Mouse (Mus musculus): Measurements from ENCODE around the gene Cdadc1.

Gene Cdadc1

DNA sequence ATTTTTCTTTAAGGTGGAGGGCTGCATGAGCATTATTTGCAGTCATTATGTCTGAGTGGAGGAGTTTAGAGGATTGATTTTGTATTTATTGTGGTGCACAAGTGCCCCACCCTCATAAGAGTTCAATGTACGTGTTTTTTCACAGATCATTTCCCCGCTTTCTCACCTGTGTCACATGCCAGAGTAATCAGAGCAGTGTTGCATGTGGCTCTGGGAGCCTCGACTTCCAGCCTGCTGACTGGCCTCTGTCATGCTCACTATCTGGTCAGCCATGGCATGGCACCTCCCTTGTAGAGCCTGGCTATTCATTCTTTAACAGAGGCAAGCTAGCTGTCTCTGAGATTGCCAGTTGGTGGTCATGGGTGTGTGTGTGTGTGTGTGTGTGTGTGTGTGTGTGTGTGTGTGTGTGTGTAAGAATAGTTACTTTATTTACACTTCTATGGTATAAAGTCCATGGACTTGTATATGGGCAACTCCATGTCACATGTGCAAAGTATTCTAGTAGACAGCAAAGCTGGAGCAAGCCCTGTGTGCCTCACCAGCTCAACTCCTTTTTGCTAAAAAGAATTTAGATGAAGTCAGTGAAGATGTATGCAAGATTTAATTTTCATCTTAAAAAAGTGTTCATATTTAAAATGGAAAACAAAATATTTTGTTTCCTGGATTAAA, 54.5 kb downstream of the Cdadc1 start:
- DNase-seq, result no peak

DNA sequence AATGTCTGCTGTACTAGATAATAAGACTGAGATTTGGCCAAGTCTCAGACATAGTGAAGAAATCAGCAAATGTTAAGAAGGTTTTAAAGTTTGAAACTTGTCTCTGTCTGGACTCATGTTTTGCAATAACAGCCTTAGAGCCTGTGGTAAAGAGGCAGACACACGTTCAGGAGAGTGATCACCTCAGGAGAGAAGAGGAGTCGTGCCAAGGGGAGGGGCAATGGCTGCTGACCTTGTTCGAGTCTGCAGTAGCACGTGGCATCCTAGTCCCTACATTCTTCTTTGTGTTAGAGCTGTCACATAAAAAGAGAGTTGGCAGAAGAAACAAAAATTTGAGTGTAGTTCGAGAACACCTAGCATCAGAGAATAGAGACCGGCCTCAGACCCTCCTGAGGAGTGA, 57.0 kb downstream of the Cdadc1 start:
- no peak for DNase-seq

DNA sequence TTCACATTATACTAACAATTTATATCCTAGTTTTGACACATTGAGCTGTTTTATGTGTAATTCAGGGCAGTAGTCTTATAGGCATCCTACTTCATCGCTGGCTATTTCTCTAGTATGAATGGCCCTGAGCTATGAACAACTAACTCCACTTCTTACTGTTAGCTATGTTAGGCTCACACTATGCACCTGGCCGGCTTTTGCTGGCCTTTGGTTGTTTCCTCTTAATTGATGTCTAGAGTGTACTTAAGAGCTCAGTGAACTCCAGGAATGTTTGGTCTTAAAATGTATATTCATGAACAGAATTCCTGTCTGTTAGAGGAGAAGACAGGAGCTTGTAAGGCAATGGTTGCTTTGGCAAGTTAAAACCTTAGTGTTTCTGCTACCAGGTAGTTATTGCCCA, 57.5 kb downstream of the Cdadc1 start:
- DNase-seq, result no peak

DNA sequence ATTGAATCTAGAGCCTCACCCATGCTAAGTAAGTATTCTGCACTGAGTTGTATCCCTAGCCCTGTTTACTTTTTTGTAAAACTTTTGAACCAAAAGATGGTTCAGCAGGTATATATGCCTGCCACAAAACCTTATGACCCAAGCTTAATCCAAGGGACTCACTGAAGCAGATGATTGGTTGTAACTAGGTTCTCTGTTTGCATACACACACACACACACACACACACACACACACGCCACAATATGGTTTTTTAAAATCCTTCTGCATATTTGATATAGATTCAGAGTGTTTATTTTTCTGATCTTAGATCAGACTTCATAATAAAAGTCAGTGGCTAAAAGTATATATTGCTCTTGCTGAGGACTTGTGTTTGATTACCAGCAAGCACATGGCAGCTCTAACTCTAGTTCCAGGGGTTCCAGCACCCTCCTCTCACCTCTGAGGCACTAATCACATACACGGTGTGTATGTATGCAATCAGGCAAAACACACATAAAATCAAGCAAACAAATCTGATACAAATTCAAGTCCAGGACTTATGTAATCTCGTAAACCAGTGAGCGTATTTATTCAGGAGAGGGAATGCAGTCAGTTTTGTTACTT, 59.8 kb downstream of the Cdadc1 start:
- DNase-seq, result no peak

DNA sequence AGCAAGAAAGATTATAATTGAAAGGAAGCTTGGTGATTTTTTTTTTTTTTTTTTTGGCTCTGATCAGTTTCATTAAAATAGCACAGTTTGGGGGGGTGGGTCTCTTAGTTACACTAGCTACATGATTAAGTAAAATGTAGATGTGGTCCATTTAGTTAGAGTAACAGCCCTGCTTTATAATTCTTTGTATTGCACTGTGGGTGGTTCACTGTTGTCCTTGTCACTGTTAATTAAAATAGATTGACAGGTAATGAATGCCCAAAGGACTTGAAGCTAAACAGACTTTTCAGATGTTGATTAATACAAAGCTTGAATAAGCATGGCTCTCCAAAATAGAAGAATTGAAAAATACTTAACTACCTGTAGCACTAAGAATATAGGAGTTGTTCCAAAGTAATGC, 63.9 kb downstream of the Cdadc1 start:
- DNase-seq, result no peak

DNA sequence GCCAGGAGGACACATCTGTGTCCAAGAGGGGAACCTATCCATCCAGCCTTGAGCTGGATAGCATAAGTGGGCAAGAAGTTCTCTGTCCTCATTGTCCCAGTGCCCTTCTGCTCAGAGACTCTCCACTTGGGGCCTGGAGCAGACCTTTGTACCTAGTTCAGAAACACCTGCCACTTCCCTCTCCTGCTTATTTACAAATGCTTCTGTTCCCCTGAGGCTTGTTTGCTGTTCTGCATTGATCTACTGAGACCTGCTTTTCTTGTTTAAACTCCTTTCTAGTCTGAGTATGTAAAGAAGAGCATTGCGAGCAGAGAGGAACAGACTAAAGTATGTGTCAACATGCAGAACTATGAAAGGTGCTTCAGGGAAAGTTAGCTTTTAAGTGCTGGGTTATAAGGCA, 64.8 kb downstream of the Cdadc1 start:
- no peak for DNase-seq

DNA sequence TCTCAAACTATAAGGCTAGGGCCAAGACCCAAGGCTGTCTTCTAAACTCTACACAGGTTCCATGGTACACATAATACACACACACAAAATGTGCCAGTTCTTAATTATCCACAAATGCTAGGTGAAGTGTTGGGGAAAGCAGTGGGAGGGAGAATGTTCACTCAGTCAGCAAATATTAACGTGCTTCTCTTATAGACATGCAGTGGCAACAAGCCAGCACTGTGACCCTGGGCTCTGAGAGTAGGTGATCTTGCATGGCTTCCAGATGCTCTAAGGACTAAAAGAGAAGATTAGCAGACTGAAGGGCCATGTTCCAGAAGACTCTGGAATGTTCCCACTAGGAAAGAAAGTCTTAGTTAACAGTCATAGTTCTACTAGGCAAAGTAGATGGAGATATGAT, 67.0 kb downstream of the Cdadc1 start:
- DNase-seq, result no peak

DNA sequence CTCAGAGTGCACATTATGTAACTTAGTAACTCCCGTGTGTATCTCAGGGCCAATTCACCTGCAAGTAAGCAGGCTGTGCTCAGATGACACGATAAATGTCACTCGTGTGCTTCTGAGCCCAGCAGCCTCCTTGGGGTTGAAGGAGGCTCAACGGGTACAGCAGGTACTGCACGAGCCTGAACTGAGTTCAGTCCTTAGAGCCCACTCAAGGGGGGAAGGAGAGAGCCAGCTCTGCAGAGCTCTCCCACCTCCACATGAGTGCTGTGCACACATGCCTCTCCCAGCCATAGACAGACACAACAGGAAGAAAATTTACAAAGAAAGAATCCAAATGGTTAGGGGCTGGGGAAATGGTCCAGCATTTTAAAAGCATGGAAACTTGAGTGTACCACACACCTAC, 71.9 kb downstream of the Cdadc1 start:
- no peak for DNase-seq

DNA sequence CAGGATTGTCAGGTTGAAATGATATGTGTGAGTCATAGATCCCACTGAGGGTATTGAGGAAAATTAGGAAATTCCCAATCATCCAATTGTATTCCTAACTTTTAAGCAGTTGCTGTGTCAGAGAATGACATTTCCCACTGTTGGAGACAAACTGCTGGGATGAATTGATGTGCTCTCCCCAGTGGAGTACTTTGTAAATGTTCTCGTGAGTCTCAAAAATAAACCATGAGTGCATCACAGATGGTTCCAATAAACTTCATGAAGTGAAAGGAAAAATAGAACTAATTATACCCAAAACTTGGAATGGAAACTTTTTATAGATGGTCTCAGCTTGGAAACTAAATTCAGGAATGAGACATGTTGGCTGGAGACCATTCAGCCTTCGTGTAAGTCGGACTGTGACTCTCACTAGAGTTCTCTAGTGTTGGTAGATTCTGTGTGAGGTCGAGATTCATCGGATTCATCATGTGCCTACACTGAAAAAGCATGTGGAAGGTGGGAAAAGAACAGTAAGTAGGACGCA, 83.8 kb downstream of the Cdadc1 start:
- DNase-seq, result no peak
